Mouse (Mus musculus) retina, postnatal 1 day (tissue): Measurements from ENCODE around the gene Tatdn2.
"Not testable (repeated sequence)": the region's sequence is repeated elsewhere in the genome, so short reads cannot be mapped to it uniquely, and the experiment has no call there.

Experiments
- DNase-seq: peaks from one replicate; pipeline ENCODE4 v3.0.0-alpha.2; 2012

Tatdn2 gene

DNA sequence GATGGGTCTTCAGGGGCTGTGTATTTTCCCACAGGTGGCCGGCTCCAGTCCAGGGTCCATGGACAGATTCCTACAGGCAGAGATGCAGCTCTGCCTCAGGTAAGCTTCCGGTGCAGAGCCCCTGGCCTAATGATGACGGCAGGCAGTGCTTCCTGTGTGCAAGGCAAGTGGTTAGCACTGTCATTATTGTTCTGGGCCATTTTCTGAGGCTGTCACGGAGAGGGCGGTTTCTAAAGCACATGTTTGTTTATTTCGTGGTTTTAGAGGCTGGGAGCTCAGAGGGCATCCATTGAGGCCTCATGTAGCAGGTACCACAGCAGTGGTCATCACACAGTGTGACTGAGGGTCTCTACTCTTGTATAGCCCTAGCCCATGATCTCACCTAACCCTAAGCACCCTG, 23.9 kb upstream of the Tatdn2 start:
- DNase-seq, result no peak

DNA sequence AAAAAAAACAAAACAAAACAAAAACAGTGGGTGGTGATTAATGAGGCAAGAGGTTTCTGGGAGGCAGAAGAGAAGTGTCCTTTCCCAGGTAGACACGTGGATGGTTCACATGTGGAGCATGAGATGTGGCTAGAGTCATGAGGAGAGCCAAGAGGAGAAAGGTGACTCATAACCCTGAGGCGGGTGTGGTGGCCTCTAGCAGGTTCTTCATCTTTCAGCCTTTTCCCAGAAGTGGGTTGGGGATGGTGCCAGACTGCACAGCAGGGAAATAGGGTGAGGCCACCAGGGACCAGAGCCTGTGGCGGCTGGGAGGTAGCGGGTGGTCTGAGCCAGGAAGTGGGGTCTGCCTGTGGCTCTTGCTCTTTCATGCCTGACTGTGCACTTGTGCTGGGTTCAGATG, 21.6 kb upstream of the Tatdn2 start:
- no peak for DNase-seq

DNA sequence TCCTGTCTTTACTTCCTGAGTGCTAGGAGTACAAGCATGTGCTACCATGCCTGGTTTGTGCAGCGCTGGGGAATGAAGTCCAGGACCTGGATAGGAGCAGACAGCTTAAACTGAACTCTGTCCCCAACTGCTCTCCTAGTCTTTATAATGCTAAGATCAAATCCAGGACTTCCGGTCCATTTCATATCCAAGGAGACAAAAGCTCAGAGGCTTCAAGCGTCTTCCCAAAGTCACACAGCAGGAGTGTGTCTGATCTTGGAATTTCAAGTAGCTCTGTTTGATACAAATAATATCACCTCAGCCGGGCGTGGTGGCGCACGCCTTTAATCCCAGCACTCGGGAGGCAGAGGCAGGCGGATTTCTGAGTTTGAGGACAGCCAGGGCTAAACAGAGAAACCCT, 20.9 kb upstream of the Tatdn2 start:
- DNase-seq, result no peak

DNA sequence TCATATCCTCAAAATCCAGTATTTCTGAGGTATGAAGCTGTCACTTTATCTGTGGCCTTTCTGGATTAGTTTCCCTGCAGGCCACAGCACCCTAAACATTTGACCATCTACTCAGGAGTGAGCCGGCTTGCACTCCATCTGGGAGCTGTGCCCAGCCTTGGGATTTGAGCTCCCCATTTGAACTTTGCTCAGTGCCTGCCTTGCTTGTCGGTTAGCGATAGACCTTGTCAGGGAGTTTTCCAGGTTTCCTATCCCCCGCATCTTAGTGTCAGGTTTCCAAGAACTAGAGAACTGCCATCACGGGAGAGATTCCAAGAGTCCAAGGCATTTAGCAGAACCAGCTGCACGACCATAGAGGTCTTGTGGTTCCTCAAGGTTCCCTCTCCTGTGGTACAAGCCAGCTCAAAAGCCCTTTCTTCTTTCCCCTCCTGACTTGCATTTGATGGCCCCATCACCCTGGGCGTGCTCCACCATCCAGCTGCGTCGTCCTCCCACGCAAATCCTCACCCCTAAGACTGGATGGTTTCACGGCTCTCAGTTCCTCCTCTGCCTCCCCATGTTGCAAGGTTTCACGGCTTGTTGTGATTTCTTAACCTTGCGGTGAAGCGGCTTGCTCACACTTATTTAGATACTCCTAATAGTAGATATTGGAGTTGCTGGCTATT, 19.6 kb upstream of the Tatdn2 start:
- no peak for DNase-seq

DNA sequence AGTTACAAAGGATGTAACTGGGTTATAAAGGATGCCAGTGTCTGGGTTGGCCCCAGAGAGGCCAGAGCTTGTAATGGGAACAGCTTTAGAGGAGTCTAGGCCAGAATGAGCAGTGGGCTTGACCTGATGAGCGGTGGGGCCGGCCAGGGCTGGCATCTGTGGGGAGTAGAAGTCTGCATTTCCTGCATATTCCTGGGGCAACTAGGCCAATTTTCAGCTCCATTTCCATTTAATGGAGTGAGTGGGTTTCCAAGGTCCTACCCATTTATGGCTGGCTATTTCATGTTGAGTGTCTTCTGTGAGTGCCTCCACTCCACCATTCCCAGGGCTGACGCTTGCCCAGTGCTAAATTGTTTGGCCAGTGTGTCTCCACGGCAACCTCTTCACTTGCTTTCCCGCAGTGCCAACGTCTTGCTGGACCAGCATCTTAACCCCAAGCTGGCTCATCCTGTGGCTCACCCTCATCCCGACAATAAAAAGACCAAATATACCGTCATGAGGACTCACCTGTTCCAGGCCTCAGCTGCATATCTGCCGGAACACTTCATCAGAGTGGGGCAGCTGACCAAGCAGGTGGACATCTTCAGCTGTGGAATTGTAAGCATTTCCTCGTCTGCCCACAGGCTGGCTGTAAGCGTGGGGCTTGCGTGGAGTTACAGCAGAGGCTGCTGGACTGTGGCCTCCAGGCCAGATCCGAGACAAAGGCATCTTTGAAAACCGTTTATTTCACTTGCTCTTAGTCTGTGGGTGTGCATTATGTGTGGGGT, 18.4 kb upstream of the Tatdn2 start:
- peak; percentile 57 for DNase-seq

DNA sequence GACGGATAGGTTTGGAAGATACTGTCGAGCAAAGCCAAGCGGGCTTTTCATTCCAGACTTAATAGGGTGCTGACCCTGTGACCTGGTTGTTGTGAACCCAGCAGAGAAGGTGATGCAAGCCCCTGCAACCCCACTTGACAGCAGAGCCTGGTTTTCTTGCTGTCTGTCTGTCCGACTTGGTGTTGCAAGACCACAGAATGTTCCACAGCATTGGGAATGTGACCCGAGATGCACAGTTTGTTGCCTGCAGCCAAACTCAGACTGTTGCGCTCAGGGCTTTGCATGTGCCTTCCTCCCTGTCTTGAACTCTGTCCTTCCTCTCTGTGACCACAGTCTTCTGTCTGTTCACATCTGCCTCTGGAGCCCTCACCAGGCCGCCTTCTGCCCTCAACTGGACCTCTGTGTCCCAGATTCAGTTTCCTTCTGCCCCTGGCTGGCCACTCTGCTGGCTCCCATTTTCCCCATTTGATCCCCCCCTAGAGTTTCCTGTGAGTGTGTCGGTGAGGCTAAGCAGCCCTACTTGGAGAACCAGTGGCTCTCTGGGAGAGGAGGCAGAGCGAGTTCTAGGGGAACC, 16.8 kb upstream of the Tatdn2 start:
- DNase-seq, result no peak

DNA sequence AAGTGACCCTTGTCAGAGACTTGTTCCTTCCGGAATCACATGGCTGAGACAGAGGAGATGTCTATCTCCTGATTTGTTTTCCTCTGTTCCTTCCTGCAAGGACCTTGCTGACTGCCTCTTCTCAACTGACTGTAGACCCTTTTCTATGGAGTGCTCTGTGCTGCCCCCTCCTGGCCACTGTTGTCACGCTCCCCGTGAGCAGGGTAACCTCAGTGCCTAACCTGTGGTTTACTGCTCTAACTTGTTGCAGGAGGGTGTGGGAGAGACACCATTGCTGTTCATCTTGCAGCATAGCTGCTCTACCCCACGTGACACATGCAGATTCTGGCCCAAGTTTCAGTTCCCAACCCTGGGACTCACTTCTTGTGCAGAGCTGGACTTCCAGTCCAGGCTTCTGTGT, 15.6 kb upstream of the Tatdn2 start:
- peak; percentile 83 for DNase-seq

DNA sequence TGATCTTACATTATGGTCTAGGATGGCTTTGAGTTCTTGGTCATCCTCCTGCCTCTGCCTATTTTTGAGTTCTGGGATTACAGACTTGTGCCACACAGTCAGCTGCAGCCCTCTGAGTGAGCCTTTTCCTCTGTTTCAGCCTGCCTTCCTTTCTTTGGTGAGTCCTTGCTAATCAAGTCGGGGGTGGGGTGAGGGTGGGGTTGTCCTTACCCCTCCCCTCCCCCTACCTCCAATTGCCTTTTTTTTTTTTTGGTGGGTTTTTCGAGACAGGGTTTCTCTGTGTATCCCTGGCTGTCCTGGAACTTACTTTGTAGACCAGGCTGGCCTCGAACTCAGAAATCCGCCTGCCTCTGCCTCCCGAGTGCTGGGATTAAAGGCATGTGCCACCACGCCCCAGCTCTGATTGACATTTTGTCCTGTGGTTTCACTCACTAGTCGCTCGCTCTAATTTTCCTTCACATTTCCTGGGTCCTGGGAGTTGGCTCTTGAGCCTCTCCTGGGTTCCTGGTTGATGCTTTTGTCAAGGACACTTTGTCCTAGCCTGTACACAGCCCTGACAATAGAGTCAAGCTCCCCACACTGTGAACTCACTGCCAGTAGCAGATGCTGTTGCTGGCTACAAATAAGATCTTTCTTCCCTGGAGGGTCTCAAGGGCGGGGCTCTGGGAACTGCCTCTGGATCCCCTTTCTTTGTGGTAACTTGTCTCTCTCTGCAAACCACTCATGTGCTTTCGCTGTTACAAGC, 13.6 kb upstream of the Tatdn2 start:
- no peak for DNase-seq

DNA sequence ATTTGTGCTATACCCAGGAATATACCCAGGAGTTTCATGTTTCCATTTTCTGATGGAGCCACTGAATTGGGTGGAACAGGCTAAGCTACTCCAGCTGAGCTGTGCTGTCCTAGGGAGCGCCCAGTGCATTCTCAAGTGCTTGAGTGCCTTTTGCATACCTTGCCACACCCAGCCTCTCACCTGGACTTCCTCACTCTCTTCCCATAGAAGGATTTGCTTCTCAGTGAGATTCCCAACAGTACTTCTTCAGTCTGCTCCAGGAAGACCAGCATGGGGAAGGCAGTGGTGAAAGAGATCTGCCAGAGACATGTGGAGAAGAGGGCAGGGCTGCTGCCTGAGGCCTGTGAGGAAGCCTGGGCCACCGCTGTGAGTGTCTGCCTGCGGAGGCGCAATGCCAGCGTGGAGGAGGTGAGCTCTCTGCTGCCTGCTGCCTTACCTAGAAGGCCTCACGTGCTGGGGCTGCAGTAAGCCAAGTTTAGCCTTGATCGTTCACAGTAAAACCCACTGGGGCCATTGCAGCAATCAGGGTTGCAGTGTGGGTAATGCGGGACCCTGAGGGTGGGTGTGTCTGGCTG, 10.2 kb upstream of the Tatdn2 start:
- no peak for DNase-seq

DNA sequence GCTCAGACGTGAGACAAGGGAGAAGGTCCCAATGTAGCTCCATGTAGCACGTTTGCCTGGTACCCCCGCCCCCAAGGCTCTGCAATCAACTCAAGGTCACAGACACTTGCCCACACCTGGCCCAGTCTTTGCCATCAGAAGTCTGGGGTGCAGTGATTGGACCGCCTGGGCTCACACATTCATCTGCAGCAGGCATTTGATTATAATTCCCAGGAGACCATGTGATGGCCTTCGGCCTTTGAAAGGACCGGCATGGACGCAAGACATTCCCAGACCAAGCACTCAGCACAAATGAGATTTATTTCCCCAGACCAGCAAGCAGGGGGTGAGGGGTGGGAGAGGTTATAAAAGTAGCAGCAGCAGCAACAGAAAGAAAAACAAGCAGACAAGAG, 6.8 kb upstream of the Tatdn2 start:
- peak; percentile 31 for DNase-seq

DNA sequence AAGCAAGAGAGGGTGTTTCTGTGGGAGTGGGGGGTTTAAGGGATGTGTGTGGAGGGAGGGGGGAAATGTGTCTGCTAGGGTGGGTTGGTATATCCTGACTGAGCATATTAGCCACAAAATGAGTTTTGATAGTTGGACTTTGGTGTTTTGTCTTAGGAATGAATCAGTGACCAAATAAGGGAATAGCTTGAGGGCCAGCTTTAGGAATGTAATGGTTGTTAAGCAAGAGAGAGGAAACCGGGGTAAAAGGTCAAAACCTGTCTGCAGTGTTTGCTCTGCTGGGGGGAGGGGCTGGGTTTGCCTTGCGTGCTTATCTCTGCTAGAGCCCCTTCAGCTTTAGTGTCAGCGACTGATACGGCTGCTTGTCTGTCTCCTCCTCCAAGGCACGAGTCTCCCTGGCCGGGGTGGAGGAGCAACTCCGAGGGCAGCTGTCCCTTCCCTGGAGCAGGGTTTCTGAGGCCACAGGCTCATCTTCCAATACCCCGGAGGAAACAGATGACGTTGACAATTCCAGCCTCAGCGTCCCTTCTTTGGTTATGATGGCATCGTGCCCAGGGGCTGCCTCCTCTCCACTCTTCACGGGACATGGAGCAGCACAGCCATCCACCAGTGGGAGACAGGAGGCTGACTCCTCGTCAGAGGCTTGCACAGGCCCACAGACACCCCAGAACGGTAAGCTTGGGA, 6.3 kb upstream of the Tatdn2 start:
- DNase-seq, result peak; percentile 43

DNA sequence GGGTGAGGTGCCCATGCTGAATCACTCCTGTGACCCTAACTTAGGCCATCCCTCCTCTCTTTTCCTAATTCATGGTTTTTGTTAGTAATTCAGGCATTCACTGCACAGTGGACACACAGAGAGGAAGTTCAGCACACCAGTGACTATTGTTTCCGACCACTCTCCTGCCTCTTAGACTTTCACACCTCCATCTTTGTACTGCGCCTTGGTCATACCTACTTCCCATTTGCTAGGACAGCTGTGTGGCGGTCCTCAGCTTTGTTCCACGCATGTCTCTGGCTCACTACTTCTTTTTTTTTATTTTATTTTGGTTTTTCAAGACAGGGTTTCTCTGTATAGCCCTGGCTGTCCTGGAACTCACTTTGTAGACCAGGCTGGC, 5.8 kb upstream of the Tatdn2 start:
- DNase-seq, result no peak

DNA sequence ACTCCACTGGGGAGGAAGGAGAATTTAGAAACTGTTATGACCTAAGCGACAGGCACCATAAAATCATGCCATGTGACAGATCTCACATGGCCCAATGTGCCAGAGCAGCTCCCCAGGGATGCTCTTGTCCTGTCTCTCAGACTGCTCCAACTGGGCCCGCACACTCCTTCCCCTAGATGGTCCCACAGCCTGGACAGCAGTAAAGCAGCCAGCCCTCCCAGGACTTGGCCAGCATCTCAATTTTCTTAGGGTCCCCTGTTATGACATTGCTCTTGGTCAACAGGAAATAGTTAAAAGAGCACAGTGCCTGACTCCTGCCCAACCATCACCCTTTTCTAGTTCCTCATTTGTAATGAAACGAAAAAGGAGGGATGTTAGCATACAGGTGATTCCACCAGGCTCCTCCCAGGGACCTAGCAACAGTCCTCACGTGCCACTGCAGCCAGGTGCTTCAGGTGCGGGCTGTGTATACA, 4.2 kb upstream of the Tatdn2 start:
- no peak for DNase-seq

DNA sequence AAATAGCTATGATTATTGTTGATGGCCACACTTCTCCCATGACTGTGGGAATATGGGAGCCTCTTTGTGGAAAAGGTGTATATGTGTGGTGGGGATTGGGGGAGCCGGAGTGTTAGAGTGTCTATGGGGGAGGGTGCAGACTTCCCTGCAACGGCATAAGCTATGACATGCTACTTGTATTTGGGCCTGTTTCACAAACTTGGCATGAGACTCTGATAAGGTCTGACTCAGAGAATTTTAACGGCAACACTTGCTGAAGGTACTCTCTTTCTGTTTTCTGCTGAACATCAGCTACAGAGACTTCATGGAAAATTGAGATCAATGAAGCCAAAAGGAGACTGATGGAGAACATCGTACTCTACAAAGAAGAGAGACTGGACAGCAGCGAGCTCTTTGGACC, 3.5 kb upstream of the Tatdn2 start:
- no peak for DNase-seq

DNA sequence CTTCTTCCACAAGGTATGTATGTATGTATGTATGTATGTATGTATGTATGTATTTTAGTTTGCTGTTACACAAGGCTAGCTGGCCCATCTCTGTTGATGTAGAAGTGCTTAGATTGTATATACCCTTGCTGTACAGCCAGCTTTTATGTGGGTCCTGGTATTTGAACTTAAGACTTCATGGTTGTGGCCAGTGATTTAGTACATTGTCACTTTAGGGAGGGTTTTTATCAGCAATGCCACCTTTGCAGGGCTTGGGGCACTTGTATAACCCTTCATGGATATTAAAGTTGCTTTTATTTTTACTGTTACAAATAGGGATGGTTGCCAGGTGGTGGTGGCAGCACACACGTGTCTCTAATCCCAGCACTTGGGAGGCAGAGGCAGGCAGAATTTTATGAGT, 1.6 kb upstream of the Tatdn2 start:
- DNase-seq, result no peak

DNA sequence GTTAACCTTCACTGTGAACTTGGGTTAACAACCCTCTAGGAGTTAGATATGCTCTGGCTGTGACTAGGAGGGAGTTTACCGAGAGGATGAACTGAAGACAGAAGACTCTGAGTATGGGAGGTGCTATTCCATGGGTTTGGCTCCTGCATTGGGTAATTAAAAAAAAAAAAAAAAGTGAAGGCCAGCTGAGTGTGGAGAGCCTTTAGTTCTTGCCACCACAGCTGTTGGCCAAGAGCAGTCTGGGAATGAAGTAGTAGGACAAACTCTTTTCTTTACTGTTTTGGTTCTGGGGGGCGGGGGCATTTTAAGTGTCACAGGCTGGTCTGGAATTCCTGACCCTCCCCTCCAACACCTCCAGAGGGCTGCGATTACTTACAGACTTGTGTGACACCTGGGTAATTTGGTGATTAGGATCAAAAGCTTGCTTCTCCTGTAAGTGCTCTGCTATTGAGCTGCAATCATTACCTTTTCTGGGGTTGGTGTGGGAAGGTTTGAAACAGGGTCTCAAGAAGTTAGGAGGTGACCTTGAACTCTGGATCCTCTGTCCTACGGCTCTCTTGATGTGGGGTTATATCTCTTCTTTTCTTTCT, 989 bp upstream of the Tatdn2 start:
- DNase-seq, result no peak

DNA sequence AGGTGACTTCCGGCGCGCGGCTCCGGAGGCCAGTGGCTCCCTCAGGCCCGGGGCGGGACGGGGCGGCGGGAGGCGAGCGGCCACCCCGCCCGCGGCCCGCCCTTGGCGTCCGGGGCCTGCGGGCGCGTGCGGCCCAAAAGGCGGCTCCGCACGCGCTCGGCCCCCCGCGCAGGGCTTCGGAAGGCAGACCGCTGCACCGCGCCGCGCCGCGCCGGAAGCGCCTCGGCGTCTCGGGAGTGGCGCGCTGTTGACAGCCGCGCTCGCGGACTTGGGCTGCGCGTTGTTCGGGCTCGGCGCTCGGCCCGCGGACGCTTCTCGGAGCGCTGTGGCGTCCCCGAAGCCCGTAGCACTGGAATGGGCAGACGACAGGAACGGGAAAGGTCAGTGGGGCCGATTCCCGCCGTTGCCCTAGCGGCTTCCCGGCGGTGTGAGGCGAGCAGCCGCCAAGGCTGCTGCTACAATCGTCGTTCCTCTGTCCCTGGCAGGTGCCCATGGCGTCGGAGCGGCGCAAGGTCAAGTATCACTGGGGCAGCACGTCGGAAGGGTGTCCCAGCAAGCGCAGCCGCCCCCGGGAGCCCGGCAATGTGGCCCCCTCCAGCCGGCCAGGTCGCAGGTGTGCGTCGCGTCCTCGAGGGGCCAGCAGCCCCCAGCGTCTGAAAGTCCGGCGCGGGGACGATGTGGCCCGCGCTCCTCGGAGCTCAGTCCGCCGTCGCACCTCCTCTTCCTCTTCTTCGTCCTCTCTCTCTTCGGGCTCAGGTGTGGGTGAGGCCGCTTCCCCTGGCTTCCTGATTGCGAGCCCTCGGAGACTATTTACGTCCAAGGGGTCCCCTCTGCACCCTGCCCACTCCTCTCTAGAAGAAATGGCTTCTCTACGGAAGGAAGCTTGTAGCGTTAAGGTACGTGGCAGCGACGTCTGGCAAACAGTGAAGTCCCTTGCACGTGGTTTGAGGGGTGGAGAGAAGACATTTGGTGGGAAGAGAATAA, 664 bp downstream of the Tatdn2 start:
- DNase-seq, result peak; percentile 22

DNA sequence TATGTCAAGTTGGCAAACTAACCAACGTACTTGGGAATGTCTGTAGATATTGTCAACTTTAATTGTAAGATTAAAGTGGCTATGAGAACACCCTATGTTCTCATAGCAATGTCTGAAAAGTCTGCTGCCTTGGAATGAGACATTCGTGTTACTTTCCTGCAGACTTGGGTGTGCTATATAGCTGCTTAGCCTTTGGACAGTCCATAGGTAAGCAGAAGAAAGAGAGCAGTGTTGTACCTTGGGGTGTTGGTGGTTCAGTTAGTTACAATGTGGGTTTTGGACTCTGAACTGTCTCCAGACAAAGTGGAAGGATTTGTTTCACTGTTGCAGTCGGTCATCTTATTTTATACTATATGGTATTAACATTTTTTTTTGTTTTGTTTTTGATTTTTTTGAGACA, 15.9 kb downstream of the Tatdn2 start:
- no peak for DNase-seq

DNA sequence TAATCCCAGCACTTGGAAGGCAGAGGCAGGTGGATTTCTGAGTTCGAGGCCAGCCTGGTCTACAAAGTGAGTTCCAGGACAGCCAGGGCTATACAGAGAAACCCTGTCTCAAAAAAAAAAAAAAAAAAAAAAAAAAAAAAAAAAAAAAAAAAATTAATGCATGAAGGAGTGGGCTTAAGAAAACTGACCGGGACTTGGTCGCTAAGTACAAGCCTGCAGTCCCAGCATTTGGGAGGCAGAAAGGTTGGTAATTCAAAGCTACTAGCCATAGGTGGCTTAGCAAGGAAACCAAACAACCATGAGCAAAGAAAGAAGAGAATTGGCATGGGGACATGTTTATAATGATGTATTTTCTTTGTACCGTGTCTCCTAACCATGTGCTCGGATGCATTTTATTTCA, 16.5 kb downstream of the Tatdn2 start:
- DNase-seq, result not testable (repeated sequence)

DNA sequence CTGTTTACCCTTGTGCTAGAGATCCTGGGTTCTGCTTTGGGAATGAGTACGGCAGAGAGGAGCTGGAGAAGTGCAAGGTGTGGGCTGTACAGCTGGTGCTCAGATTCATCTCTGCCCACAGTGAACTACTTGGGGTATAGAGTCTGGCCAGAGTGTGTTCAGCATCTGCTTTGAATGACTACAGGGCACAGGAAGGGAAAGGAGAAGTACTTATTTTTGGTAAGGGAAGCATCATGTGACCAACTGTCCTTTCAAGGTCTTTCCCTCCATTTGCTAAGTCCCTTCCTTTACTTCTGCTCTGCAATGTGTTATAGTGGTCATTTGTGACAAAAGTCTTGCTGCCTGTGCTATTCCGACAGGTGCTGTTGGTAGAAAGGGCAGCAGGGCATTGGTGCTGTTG, 17.4 kb downstream of the Tatdn2 start:
- DNase-seq, result no peak

DNA sequence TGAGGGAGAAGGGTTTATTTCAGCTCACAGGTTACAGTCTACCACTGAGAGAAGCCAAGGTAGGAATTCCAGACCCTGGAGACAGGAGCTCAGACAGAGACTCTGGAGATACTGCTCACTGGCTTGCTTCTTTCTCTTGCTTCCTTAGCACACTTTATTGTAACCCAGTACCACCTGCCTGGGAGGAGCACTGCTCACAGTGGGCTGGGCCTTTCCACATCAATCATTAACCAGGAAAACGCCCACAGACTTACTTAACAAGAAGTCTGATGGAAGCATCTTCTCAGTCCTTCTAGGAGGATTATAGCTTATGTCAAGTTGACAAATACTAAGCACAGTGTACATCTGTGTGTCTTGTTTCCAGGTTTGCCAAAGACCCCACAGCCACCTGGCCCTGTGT, 17.9 kb downstream of the Tatdn2 start:
- DNase-seq, result no peak
